Mouse (Mus musculus): ENCODE measurements around the gene Mllt3. TPM values are rescaled to one million over a fixed set of nuclear protein-coding genes. Genes with fewer than 3 reads are reported as not detected.
A peak's percentile ranks its signal among the peaks of the same experiment; 100 is the strongest.
"Not testable (repeated sequence)": the region's sequence is repeated elsewhere in the genome, so short reads cannot be mapped to it uniquely, and the experiment has no call there.

The Mllt3 gene
- polyA plus RNA-seq, 1 experiment from 2014 or later, result 107 TPM

- DNase-seq, result no peak
- Histone ChIP-seq H3K4me3 (replicated peaks) (no peak overlapping the region), H3K9me3 (replicated peaks) (no peaks in the 10 kb centered on the region), H3K9ac (no peak overlapping the region), H3K27me3 (no peaks in the 10 kb centered on the region), H3K27ac (no peak overlapping the region), H3K36me3 (no peaks in the 10 kb centered on the region), H3K4me2 (no peak overlapping the region), H3K4me1 (replicated peaks) (peaks cover 16% of the 10 kb centered on the region)
- 74% methylated on average over 7 of the region's 7 CpGs for WGBS (ENCODE audit: insufficient replicate concordance)
- ATAC-seq (ENCODE audit: low read depth), result no peak
These were observed 67.3 kb downstream of the Mllt3 start for GRCm38 (mm10) chr4:87965836-87966235.

GRCm38 (mm10) chr4:87964890-87965289 is 68.3 kb downstream of the Mllt3 start:
- ATAC-seq (ENCODE audit: low read depth) (peak; percentile 68; the same call in 1 of the 2 replicates), DNase-seq (peak; percentile 4)
- WGBS (ENCODE audit: insufficient replicate concordance), result 34% methylated on average over 1 of the region's 2 CpGs

GRCm38 (mm10) chr4:87963773-87964076 is 69.4 kb downstream of the Mllt3 start:
- WGBS (ENCODE audit: insufficient replicate concordance), result 74% methylated on average over 3 of the region's 3 CpGs
- no peak for DNase-seq

More at GRCm38 (mm10) chr4:87964890-87965289, 68.3 kb downstream of the Mllt3 start:
- H3K9ac ChIP-seq; H3K27ac ChIP-seq; H3K4me3 ChIP-seq (replicated peaks); H3K27me3 ChIP-seq; H3K36me3 ChIP-seq; H3K9me3 ChIP-seq (replicated peaks); H3K4me2 ChIP-seq: not testable (repeated sequence)
- H3K4me1 ChIP-seq (replicated peaks), result peaks cover 13% of the 10 kb centered on the region

GRCm38 (mm10) chr4:87963055-87963772 is 70.0 kb downstream of the Mllt3 start:
- Histone ChIP-seq H3K9ac (no peak overlapping the region), H3K4me1 (replicated peaks) (peaks cover 17% of the 10 kb centered on the region), H3K9me3 (replicated peaks) (no peaks in the 10 kb centered on the region), H3K4me2 (no peak overlapping the region), H3K4me3 (replicated peaks) (no peak overlapping the region), H3K27me3 (no peaks in the 10 kb centered on the region), H3K27ac (no peak overlapping the region), H3K36me3 (no peaks in the 10 kb centered on the region)
- WGBS (ENCODE audit: insufficient replicate concordance), result 74% methylated on average over 13 of the region's 13 CpGs
- ATAC-seq (ENCODE audit: low read depth), result no peak
- DNase-seq, result no peak

More at GRCm38 (mm10) chr4:87963773-87964076, 69.4 kb downstream of the Mllt3 start:
- H3K27me3 ChIP-seq, result no peaks in the 10 kb centered on the region
- no peaks in the 10 kb centered on the region for H3K36me3 ChIP-seq
- no peak overlapping the region for H3K4me2 ChIP-seq
- peaks cover 13% of the 10 kb centered on the region for H3K4me1 ChIP-seq (replicated peaks)
- no peak for ATAC-seq (ENCODE audit: low read depth)
- H3K4me3 ChIP-seq (replicated peaks), result no peak overlapping the region
- no peak overlapping the region for H3K9ac ChIP-seq
- no peaks in the 10 kb centered on the region for H3K9me3 ChIP-seq (replicated peaks)
- no peak overlapping the region for H3K27ac ChIP-seq

- no peak overlapping the region for H3K9ac ChIP-seq
- no peaks in the 10 kb centered on the region for H3K36me3 ChIP-seq
- H3K27me3 ChIP-seq, result no peaks in the 10 kb centered on the region
- no peak overlapping the region for H3K27ac ChIP-seq
- ATAC-seq (ENCODE audit: low read depth), result no peak
- peaks cover 27% of the 10 kb centered on the region for H3K4me1 ChIP-seq (replicated peaks)
- no peak overlapping the region for H3K4me2 ChIP-seq
- no peaks in the 10 kb centered on the region for H3K9me3 ChIP-seq (replicated peaks)
- no peak for DNase-seq
- WGBS (ENCODE audit: insufficient replicate concordance), result 73% methylated on average over 6 of the region's 6 CpGs
- H3K4me3 ChIP-seq (replicated peaks), result no peak overlapping the region
These were observed 71.3 kb downstream of the Mllt3 start for GRCm38 (mm10) chr4:87961872-87962271.

GRCm38 (mm10) chr4:87957852-87958251 is 75.3 kb downstream of the Mllt3 start:
- ATAC-seq (ENCODE audit: low read depth) (no peak), DNase-seq (no peak)
- H3K27me3 ChIP-seq, result no peaks in the 10 kb centered on the region
- H3K4me3 ChIP-seq (replicated peaks), result no peak overlapping the region
- 57% methylated on average over 3 of the region's 3 CpGs for WGBS (ENCODE audit: insufficient replicate concordance)
- no peaks in the 10 kb centered on the region for H3K9me3 ChIP-seq (replicated peaks)
- no peak overlapping the region for H3K4me2 ChIP-seq
- H3K36me3 ChIP-seq, result no peaks in the 10 kb centered on the region
- H3K9ac ChIP-seq, result no peak overlapping the region
- H3K27ac ChIP-seq, result no peak overlapping the region
- peaks cover 14% of the 10 kb centered on the region for H3K4me1 ChIP-seq (replicated peaks)

- WGBS (ENCODE audit: insufficient replicate concordance), result 64% methylated on average over 3 of the region's 3 CpGs
- H3K4me2 ChIP-seq, result no peak overlapping the region
- no peaks in the 10 kb centered on the region for H3K27me3 ChIP-seq
- DNase-seq (no peak), ATAC-seq (ENCODE audit: low read depth) (no peak)
- H3K36me3 ChIP-seq, result no peaks in the 10 kb centered on the region
- H3K27ac ChIP-seq, result no peak overlapping the region
- H3K4me3 ChIP-seq (replicated peaks), result no peak overlapping the region
- peaks cover 14% of the 10 kb centered on the region for H3K4me1 ChIP-seq (replicated peaks)
- no peaks in the 10 kb centered on the region for H3K9me3 ChIP-seq (replicated peaks)
- no peak overlapping the region for H3K9ac ChIP-seq
These were observed 76.0 kb downstream of the Mllt3 start for GRCm38 (mm10) chr4:87957198-87957597.

GRCm38 (mm10) chr4:87955132-87955531 is 78.0 kb downstream of the Mllt3 start:
- ATAC-seq (ENCODE audit: low read depth) (no peak), DNase-seq (no peak)
- Histone ChIP-seq H3K9me3 (replicated peaks) (no peaks in the 10 kb centered on the region), H3K27me3 (no peaks in the 10 kb centered on the region), H3K4me2 (no peak overlapping the region), H3K4me1 (replicated peaks) (peaks cover 14% of the 10 kb centered on the region), H3K36me3 (no peaks in the 10 kb centered on the region), H3K27ac (no peak overlapping the region), H3K9ac (no peak overlapping the region), H3K4me3 (replicated peaks) (no peak overlapping the region)
- 67% methylated on average over 2 of the region's 2 CpGs for WGBS (ENCODE audit: insufficient replicate concordance)

GRCm38 (mm10) chr4:87954421-87955083 is 78.6 kb downstream of the Mllt3 start:
- Histone ChIP-seq H3K27me3 (no peaks in the 10 kb centered on the region), H3K4me1 (replicated peaks) (peaks cover 14% of the 10 kb centered on the region), H3K9ac (no peak overlapping the region), H3K4me3 (replicated peaks) (no peak overlapping the region), H3K36me3 (no peaks in the 10 kb centered on the region), H3K4me2 (no peak overlapping the region), H3K9me3 (replicated peaks) (no peaks in the 10 kb centered on the region), H3K27ac (no peak overlapping the region)
- WGBS (ENCODE audit: insufficient replicate concordance), result 68% methylated on average over 7 of the region's 7 CpGs
- no peak for DNase-seq
- no peak for ATAC-seq (ENCODE audit: low read depth)

- no peak overlapping the region for H3K4me3 ChIP-seq (replicated peaks)
- no peak overlapping the region for H3K4me2 ChIP-seq
- 45% methylated on average over 4 of the region's 4 CpGs for WGBS (ENCODE audit: insufficient replicate concordance)
- H3K27ac ChIP-seq, result no peak overlapping the region
- DNase-seq (no peak), ATAC-seq (ENCODE audit: low read depth) (no peak)
- H3K36me3 ChIP-seq, result no peaks in the 10 kb centered on the region
- peaks cover 14% of the 10 kb centered on the region for H3K4me1 ChIP-seq (replicated peaks)
- no peaks in the 10 kb centered on the region for H3K27me3 ChIP-seq
- no peaks in the 10 kb centered on the region for H3K9me3 ChIP-seq (replicated peaks)
- H3K9ac ChIP-seq, result no peak overlapping the region
These were observed 79.4 kb downstream of the Mllt3 start for GRCm38 (mm10) chr4:87953736-87954135.

GRCm38 (mm10) chr4:87953268-87953667 is 79.9 kb downstream of the Mllt3 start:
- Histone ChIP-seq H3K36me3 (no peaks in the 10 kb centered on the region), H3K27ac (no peak overlapping the region), H3K4me1 (replicated peaks) (peaks cover 11% of the 10 kb centered on the region), H3K9ac (no peak overlapping the region), H3K9me3 (replicated peaks) (no peaks in the 10 kb centered on the region), H3K27me3 (no peaks in the 10 kb centered on the region), H3K4me3 (replicated peaks) (no peak overlapping the region), H3K4me2 (no peak overlapping the region)
- ATAC-seq (ENCODE audit: low read depth) (no peak), DNase-seq (no peak)
- WGBS (ENCODE audit: insufficient replicate concordance), result 67% methylated on average over 4 of the region's 4 CpGs

- no peaks in the 10 kb centered on the region for H3K4me1 ChIP-seq (replicated peaks)
- H3K9me3 ChIP-seq (replicated peaks), result no peaks in the 10 kb centered on the region
- DNase-seq, result no peak
- H3K36me3 ChIP-seq, result no peaks in the 10 kb centered on the region
- ATAC-seq (ENCODE audit: low read depth), result no peak
- H3K4me2 ChIP-seq, result no peak overlapping the region
- no peak overlapping the region for H3K4me3 ChIP-seq (replicated peaks)
- no peak overlapping the region for H3K9ac ChIP-seq
- H3K27me3 ChIP-seq, result no peaks in the 10 kb centered on the region
- H3K27ac ChIP-seq, result no peak overlapping the region
- 71% methylated on average over 6 of the region's 6 CpGs for WGBS (ENCODE audit: insufficient replicate concordance)
These were observed 83.7 kb downstream of the Mllt3 start for GRCm38 (mm10) chr4:87949451-87949850.
